Mouse (Mus musculus) C3H10T1/2 (cell line): ENCODE results near the gene Gm21913. TPM values are rescaled to one million over a fixed set of nuclear protein-coding genes. Genes with fewer than 3 reads are reported as not detected.

Experiments used
- polyA plus RNA-seq, 2 experiments: library from polyadenylated mRNA; unstranded; fragments of >200 nt; fragmentation: generic; extraction: Trizol; gene quantifications; one replicate each; pipeline ENCODE4 v1.2.1; 2012; ENCODE audit warnings: missing spikeins in 2 of 2

Gene Gm21913
- polyA plus RNA-seq = not detected

DNA sequence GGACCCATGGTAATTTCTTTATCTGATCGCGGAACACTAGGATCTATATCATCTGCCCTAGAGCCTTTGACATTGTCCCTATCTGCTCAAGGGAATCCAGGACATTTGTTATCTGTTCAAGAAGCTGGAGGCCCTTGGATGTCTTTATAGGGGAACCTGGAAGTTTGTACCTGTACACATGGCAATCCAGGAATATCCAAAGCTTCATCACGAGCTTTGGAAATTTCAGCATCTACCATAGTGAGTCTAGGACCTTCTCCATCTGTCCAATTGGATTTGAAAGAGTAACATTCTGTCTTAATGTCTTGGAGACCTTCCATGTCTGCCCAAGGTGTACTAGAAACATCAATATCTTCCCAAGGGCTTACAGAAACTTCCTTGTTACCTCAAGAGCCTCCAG is at the start of gene Gm21913:
Gm21913 (plus strand) TSS at position 301 of the 400 bp plus-strand sequence.

Other genes starting within 250 kb of the Gm21913 start
- gene Gm29110, start 153.4 kb upstream of the Gm21913 start, polyA plus RNA-seq = not detected